Mouse (Mus musculus) liver, adult (tissue): ENCODE results near the gene Scamp1.

ENCODE experiments used
- GATA4 ChIP-seq: IDR thresholded peaks from 2 replicates; pipeline ENCODE4 v1.6.1; 2014; ENCODE audit warnings: mild to moderate bottlenecking, low read length; ENCODE audit not compliant: insufficient replicate concordance

Gene Scamp1

DNA sequence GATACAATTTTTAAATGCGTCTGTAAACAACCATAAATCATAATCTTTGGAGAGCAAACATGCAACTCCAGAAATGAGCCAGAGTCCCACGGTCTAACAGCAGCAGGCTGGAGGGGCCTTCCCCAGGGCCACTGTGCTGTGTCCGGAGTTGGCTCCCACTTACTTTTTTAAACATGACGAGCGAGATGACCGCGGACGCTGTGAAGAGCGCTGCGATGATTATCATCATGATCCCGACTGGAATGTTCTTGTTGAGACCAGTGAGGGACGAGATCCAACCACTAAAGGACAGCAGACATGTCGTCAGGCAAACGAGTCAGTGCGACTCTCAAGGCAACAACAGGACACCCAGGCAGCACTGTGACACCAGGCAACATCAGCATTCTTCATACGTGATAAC lies 77.7 kb downstream of the Scamp1 start:
- no peak for TF ChIP-seq GATA4

GRCm38 (mm10) chr13:94205234-94205633 lies 80.4 kb downstream of the Scamp1 start:
- no peak for TF ChIP-seq GATA4

DNA sequence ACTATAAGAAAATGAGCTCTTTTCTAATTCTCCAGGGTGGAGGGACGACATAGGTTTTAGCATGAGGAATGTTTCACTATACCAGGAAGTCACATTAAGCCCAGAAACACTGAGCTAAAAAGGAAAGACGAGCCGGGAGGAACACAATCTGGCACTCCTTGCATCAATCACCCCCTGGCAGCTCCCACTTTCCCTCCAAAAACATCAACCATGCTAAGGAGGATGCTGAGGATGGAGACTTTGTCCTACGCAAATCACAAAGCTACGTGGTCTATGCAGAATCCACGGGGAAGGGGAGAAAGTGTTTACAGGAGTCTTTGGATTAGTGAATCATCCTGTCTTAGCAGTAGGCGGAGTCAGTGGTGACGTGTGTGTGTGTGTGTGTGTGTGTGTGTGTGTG lies 85.8 kb downstream of the Scamp1 start:
- TF ChIP-seq GATA4, result no peak

DNA sequence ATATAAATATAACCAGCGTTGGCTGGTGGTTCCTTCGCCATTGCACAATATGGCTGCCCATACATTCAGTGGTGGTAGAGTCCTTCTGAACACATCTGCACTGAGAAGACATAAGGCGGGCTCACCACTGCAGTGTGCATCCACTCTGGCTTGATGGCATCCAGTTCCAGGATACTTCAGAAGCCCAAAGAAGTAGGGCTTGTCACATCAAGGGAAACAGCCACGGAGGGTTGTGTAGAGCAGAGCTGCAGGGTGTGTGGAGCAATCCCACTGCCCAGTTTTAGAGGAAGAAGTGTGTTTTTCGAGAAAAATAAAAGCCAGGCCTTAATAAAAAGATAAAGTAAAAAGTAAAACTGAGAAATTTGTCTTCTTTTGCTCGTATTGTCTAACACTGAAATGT lies 87.0 kb downstream of the Scamp1 start:
- no peak for TF ChIP-seq GATA4

GRCm38 (mm10) chr13:94193227-94193626 lies 92.4 kb downstream of the Scamp1 start:
- no peak for TF ChIP-seq GATA4

- TF ChIP-seq GATA4, result no peak
Observed at GRCm38 (mm10) chr13:94190386-94190785, 95.3 kb downstream of the Scamp1 start.

DNA sequence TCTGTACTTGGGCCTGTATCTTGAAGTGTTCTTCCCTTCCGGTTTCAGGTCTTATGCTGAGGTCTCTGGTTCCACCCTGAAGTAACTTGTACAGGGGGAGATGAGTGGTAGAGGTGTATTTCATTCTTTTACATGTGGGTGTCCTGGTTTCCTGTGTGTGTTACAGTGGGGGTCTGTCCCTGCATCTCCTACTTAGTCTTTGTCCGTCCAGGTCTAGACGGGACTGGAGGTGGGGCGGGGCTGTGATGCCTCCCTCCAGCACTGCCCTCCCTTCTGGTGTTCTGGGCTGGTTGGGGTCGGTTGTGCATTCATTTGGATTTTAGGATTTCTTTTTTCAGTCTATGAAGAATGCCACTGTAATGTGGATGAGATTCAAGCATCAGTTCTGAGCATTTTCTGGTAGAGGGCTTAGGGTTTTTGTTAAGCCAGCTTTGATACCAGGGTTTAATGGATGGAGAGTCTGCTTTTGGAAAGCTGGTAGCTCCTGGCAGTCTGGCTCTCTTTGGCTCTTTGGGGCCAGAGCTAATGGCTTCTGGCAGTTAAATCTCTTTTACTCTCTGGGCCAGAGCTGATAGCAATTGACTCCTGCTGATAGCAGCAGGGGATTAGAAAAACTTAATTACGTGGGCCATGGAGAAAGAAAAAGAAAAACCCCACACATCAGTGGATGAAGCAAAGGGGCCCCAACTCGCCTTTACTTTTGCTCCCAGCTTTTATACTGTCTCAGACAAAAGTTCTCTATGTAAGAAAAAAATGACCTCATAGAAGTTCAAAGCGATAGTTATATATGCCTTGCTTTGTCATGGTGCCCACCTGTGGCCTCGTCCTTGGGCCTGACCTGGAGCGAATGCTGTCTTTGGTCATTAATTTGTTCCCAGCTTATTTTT lies 97.2 kb downstream of the Scamp1 start:
- no peak for TF ChIP-seq GATA4

GRCm38 (mm10) chr13:94185631-94186030 lies 100.0 kb downstream of the Scamp1 start:
- no peak for TF ChIP-seq GATA4

GRCm38 (mm10) chr13:94184726-94185456 lies 100.8 kb downstream of the Scamp1 start:
- no peak for TF ChIP-seq GATA4

DNA sequence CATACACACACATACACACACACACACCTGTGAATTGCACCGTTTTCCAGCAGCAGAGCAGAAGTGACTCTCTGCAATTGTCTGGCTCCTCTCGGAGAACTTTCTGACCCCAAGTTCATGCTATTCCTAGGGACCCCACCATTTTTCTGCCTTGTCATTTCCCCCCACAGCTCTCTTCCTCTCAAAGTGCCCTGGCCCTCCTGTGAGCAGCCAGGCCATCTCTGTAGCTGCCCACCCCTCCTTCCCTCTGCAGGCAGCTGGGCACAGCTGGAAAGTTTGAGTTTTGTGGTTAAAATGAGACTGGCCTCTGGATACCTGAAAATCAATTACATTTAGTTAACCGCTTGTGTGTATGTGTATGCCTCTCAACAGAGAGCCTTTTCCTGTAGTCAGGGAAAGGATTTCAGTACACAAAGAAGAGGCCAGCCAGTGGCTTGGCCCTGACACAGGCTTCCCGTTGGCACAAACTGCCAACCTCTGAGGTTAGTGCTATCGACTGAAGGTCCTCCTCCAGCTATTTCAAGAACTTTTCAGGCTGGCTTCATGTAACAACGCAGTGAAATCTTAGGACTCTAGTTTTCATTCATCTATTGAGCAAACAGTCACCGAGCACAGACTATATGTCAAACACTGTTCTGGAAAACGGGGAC lies 102.2 kb downstream of the Scamp1 start:
- TF ChIP-seq GATA4, result no peak

DNA sequence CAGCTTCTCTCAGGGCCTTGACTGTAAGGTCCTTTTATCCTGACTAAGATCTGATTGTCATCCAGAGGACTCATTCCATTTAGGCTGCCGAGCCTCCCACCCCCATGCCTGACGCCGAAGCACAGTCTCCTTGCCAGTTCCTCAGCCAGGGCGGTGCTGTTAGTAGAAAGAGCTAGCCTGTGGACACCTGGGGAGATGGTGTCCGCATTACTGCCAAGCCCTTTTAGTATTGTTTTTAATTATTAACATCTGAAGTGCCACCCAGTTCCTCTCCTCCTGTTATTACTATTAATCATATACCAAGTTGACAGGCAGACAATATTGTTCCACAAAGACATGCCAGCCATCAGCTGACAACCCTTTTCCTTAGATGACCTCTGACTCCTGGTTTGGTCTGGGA lies 103.6 kb downstream of the Scamp1 start:
- no peak for TF ChIP-seq GATA4

- TF ChIP-seq GATA4, result no peak
Observed at GRCm38 (mm10) chr13:94180477-94181420, 104.9 kb downstream of the Scamp1 start.

- TF ChIP-seq GATA4, result no peak
Observed at GRCm38 (mm10) chr13:94178401-94179040, 107.1 kb downstream of the Scamp1 start.

GRCm38 (mm10) chr13:94177148-94177547 lies 108.5 kb downstream of the Scamp1 start:
- TF ChIP-seq GATA4, result no peak
